Mouse (Mus musculus): ENCODE results near the gene Atg10. TPM values are rescaled to one million over a fixed set of nuclear protein-coding genes. Genes with fewer than 3 reads are reported as not detected.

The Atg10 gene
- polyA plus RNA-seq, 1 experiment from 2014 or later = 17.3 TPM

- no peak overlapping the region for H3K4me2 ChIP-seq (replicated peaks; ENCODE audit: low read depth, low read length)
- no peaks in the 10 kb centered on the region for H3K27me3 ChIP-seq (ENCODE audit: control insufficient read depth, insufficient read depth, low read length)
- H3K4me3 ChIP-seq (ENCODE audit: low read depth, low read length) = no peak overlapping the region
- no peaks in the 10 kb centered on the region for H3K4me1 ChIP-seq (replicated peaks; ENCODE audit: control insufficient read depth, insufficient read depth, low read length)
- H3K36me3 ChIP-seq (ENCODE audit: control insufficient read depth, insufficient read depth, low read length) = no peaks in the 10 kb centered on the region
- no peaks in the 10 kb centered on the region for H3K9me3 ChIP-seq (ENCODE audit: control insufficient read depth, low read length)
- WGBS = 97% methylated on average over 2 of the region's 2 CpGs
- DNase-seq (ENCODE audit: low spot score) (no peak), ATAC-seq (ENCODE audit: low FRiP score) (no peak)
- H3K27ac ChIP-seq (ENCODE audit: low read depth, low read length) = no peak overlapping the region
- H3K9ac ChIP-seq (ENCODE audit: low read depth, low read length) = no peak overlapping the region
These were observed 66.8 kb downstream of the Atg10 start for GRCm38 (mm10) chr13:91156949-91157348.

- H3K4me3 ChIP-seq (ENCODE audit: low read depth, low read length) = no peak overlapping the region
- DNase-seq (ENCODE audit: low spot score) (no peak), ATAC-seq (ENCODE audit: low FRiP score) (no peak)
- no peak overlapping the region for H3K4me2 ChIP-seq (replicated peaks; ENCODE audit: low read depth, low read length)
- no peak overlapping the region for H3K27ac ChIP-seq (ENCODE audit: low read depth, low read length)
- no peaks in the 10 kb centered on the region for H3K4me1 ChIP-seq (replicated peaks; ENCODE audit: control insufficient read depth, insufficient read depth, low read length)
- no peaks in the 10 kb centered on the region for H3K36me3 ChIP-seq (ENCODE audit: control insufficient read depth, insufficient read depth, low read length)
- no peak overlapping the region for H3K9ac ChIP-seq (ENCODE audit: low read depth, low read length)
- WGBS = 93% methylated on average over 5 of the region's 5 CpGs
- no peaks in the 10 kb centered on the region for H3K9me3 ChIP-seq (ENCODE audit: control insufficient read depth, low read length)
- H3K27me3 ChIP-seq (ENCODE audit: control insufficient read depth, insufficient read depth, low read length) = no peaks in the 10 kb centered on the region
These were observed 67.5 kb downstream of the Atg10 start for GRCm38 (mm10) chr13:91156308-91156707.

GRCm38 (mm10) chr13:91155429-91156207, 68.2 kb downstream of the Atg10 start:
- no peak overlapping the region for H3K27ac ChIP-seq (ENCODE audit: low read depth, low read length)
- DNase-seq (ENCODE audit: low spot score) (no peak), ATAC-seq (ENCODE audit: low FRiP score) (no peak)
- H3K4me1 ChIP-seq (replicated peaks; ENCODE audit: control insufficient read depth, insufficient read depth, low read length) = no peaks in the 10 kb centered on the region
- no peaks in the 10 kb centered on the region for H3K36me3 ChIP-seq (ENCODE audit: control insufficient read depth, insufficient read depth, low read length)
- H3K9ac ChIP-seq (ENCODE audit: low read depth, low read length) = no peak overlapping the region
- no peak overlapping the region for H3K4me2 ChIP-seq (replicated peaks; ENCODE audit: low read depth, low read length)
- no peaks in the 10 kb centered on the region for H3K9me3 ChIP-seq (ENCODE audit: control insufficient read depth, low read length)
- WGBS = 70% methylated on average over 4 of the region's 4 CpGs
- H3K27me3 ChIP-seq (ENCODE audit: control insufficient read depth, insufficient read depth, low read length) = no peaks in the 10 kb centered on the region
- H3K4me3 ChIP-seq (ENCODE audit: low read depth, low read length) = no peak overlapping the region

GRCm38 (mm10) chr13:91154622-91155021, 69.1 kb downstream of the Atg10 start:
- Histone ChIP-seq H3K9me3 (ENCODE audit: control insufficient read depth, low read length) (no peaks in the 10 kb centered on the region), H3K36me3 (ENCODE audit: control insufficient read depth, insufficient read depth, low read length) (no peaks in the 10 kb centered on the region), H3K4me2 (replicated peaks; ENCODE audit: low read depth, low read length) (no peak overlapping the region), H3K27me3 (ENCODE audit: control insufficient read depth, insufficient read depth, low read length) (no peaks in the 10 kb centered on the region), H3K27ac (ENCODE audit: low read depth, low read length) (no peak overlapping the region), H3K4me1 (replicated peaks; ENCODE audit: control insufficient read depth, insufficient read depth, low read length) (no peaks in the 10 kb centered on the region), H3K9ac (ENCODE audit: low read depth, low read length) (no peak overlapping the region), H3K4me3 (ENCODE audit: low read depth, low read length) (no peak overlapping the region)
- DNase-seq (ENCODE audit: low spot score) (no peak), ATAC-seq (ENCODE audit: low FRiP score) (no peak)
- 79% methylated on average over 7 of the region's 7 CpGs for WGBS

- Histone ChIP-seq H3K4me3 (ENCODE audit: low read depth, low read length) (no peak overlapping the region), H3K27ac (ENCODE audit: low read depth, low read length) (no peak overlapping the region), H3K27me3 (ENCODE audit: control insufficient read depth, insufficient read depth, low read length) (no peaks in the 10 kb centered on the region), H3K4me1 (replicated peaks; ENCODE audit: control insufficient read depth, insufficient read depth, low read length) (no peaks in the 10 kb centered on the region), H3K9ac (ENCODE audit: low read depth, low read length) (no peak overlapping the region), H3K36me3 (ENCODE audit: control insufficient read depth, insufficient read depth, low read length) (no peaks in the 10 kb centered on the region), H3K9me3 (ENCODE audit: control insufficient read depth, low read length) (no peaks in the 10 kb centered on the region), H3K4me2 (replicated peaks; ENCODE audit: low read depth, low read length) (no peak overlapping the region)
- ATAC-seq (ENCODE audit: low FRiP score) (peak; percentile 19; the same call in 1 of the 2 replicates), DNase-seq (ENCODE audit: low spot score) (no peak)
These were observed 87.4 kb downstream of the Atg10 start for GRCm38 (mm10) chr13:91136337-91136736.

- H3K36me3 ChIP-seq (ENCODE audit: control insufficient read depth, insufficient read depth, low read length) = no peaks in the 10 kb centered on the region
- H3K27me3 ChIP-seq (ENCODE audit: control insufficient read depth, insufficient read depth, low read length) = no peaks in the 10 kb centered on the region
- H3K4me2 ChIP-seq (replicated peaks; ENCODE audit: low read depth, low read length) = no peak overlapping the region
- H3K27ac ChIP-seq (ENCODE audit: low read depth, low read length) = no peak overlapping the region
- H3K4me1 ChIP-seq (replicated peaks; ENCODE audit: control insufficient read depth, insufficient read depth, low read length) = peaks cover 3% of the 10 kb centered on the region; the same call in 1 of the 2 replicates
- WGBS = 78% methylated on average over 5 of the region's 5 CpGs
- H3K9ac ChIP-seq (ENCODE audit: low read depth, low read length) = no peak overlapping the region
- DNase-seq (ENCODE audit: low spot score) (no peak), ATAC-seq (ENCODE audit: low FRiP score) (no peak)
- no peak overlapping the region for H3K4me3 ChIP-seq (ENCODE audit: low read depth, low read length)
- no peaks in the 10 kb centered on the region for H3K9me3 ChIP-seq (ENCODE audit: control insufficient read depth, low read length)
These were observed 90.4 kb downstream of the Atg10 start for GRCm38 (mm10) chr13:91133334-91133890.

GRCm38 (mm10) chr13:91129071-91129470, 94.7 kb downstream of the Atg10 start:
- H3K4me3 ChIP-seq (ENCODE audit: low read depth, low read length) = no peak overlapping the region
- peak overlapping the region; percentile 62; the same call in 1 of the 2 replicates for H3K27ac ChIP-seq (ENCODE audit: low read depth, low read length)
- H3K36me3 ChIP-seq (ENCODE audit: control insufficient read depth, insufficient read depth, low read length) = no peaks in the 10 kb centered on the region
- no peaks in the 10 kb centered on the region for H3K9me3 ChIP-seq (ENCODE audit: control insufficient read depth, low read length)
- no peak overlapping the region for H3K9ac ChIP-seq (ENCODE audit: low read depth, low read length)
- WGBS = 43% methylated on average over 7 of the region's 7 CpGs
- H3K4me1 ChIP-seq (replicated peaks; ENCODE audit: control insufficient read depth, insufficient read depth, low read length) = peaks cover 3% of the 10 kb centered on the region; the same call in 1 of the 2 replicates
- DNase-seq (ENCODE audit: low spot score) (peak; percentile 48), ATAC-seq (ENCODE audit: low FRiP score) (peak; percentile 81)
- no peaks in the 10 kb centered on the region for H3K27me3 ChIP-seq (ENCODE audit: control insufficient read depth, insufficient read depth, low read length)
- H3K4me2 ChIP-seq (replicated peaks; ENCODE audit: low read depth, low read length) = no peak overlapping the region

GRCm38 (mm10) chr13:91128581-91128980, 95.2 kb downstream of the Atg10 start:
- peaks cover 3% of the 10 kb centered on the region; the same call in 1 of the 2 replicates for H3K4me1 ChIP-seq (replicated peaks; ENCODE audit: control insufficient read depth, insufficient read depth, low read length)
- no peaks in the 10 kb centered on the region for H3K9me3 ChIP-seq (ENCODE audit: control insufficient read depth, low read length)
- no peak overlapping the region for H3K9ac ChIP-seq (ENCODE audit: low read depth, low read length)
- ATAC-seq (ENCODE audit: low FRiP score) = peak; percentile 75
- H3K36me3 ChIP-seq (ENCODE audit: control insufficient read depth, insufficient read depth, low read length) = no peaks in the 10 kb centered on the region
- peak; percentile 24 for DNase-seq (ENCODE audit: low spot score)
- WGBS = 40% methylated on average over 1 of the region's 1 CpGs
- no peak overlapping the region for H3K4me3 ChIP-seq (ENCODE audit: low read depth, low read length)
- no peak overlapping the region for H3K4me2 ChIP-seq (replicated peaks; ENCODE audit: low read depth, low read length)
- no peaks in the 10 kb centered on the region for H3K27me3 ChIP-seq (ENCODE audit: control insufficient read depth, insufficient read depth, low read length)
- H3K27ac ChIP-seq (ENCODE audit: low read depth, low read length) = peak overlapping the region; percentile 62

GRCm38 (mm10) chr13:91118156-91118555, 105.6 kb downstream of the Atg10 start:
- Histone ChIP-seq H3K9me3 (ENCODE audit: control insufficient read depth, low read length) (no peaks in the 10 kb centered on the region), H3K4me3 (ENCODE audit: low read depth, low read length) (no peak overlapping the region), H3K4me2 (replicated peaks; ENCODE audit: low read depth, low read length) (no peak overlapping the region), H3K9ac (ENCODE audit: low read depth, low read length) (no peak overlapping the region), H3K27me3 (ENCODE audit: control insufficient read depth, insufficient read depth, low read length) (no peaks in the 10 kb centered on the region), H3K36me3 (ENCODE audit: control insufficient read depth, insufficient read depth, low read length) (no peaks in the 10 kb centered on the region), H3K27ac (ENCODE audit: low read depth, low read length) (no peak overlapping the region), H3K4me1 (replicated peaks; ENCODE audit: control insufficient read depth, insufficient read depth, low read length) (no peaks in the 10 kb centered on the region)
- ATAC-seq (ENCODE audit: low FRiP score) (no peak), DNase-seq (ENCODE audit: low spot score) (no peak)
- 83% methylated on average over 4 of the region's 4 CpGs for WGBS
